Mouse (Mus musculus): ENCODE data around the gene Sfr1. TPM values are rescaled to one million over a fixed set of nuclear protein-coding genes. Genes with fewer than 3 reads are reported as not detected.

The Sfr1 gene
- polyA plus RNA-seq (2012; rRNA removed): 86.0 and 86.3 TPM in 2 replicates

DNA sequence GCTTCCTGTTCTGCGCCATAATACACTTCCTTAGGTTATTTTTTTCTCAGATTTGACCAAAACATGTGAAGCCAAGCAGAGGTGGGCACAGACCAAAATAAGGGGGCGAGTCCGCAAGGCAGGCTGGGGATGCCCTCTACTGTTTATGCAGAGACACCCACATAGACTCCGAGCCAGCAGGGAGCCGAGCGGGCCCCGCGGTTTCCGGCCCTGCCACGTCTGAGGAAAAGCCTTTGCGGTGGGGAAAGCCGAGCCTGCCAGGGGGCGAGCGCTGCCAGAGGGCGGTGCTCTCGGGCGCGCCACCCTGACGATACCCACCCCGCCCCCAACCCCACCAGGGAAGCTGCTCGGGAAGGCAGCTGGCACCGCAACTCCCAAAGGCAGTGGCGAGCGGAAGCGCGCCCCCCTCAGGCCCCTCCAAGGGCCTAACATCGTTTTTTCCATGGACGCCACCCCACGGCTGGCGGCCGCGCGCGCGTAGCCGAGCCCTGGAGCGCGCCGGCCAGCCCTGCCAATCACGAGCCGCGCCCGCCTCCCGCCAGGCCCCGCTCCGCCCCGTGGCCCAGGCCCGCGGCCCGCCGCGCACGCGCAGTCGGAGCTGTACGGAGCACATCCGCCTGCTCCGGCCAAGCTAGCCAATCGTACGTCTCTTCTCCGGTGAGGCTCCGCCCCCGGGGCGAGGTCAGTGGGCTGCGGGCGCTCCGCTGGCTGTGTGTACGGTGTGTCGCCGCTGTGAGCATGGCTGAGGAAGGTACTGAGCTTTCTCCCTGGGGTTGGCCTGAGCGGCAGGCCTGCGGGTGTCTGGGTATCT lies at the start of gene Sfr1:
Gene Sfr1 (plus strand): TSS at position 612 of the 811 bp plus-strand sequence.
- peak; percentile 99 for DNase-seq (ENCODE audit: low spot score)

DNA sequence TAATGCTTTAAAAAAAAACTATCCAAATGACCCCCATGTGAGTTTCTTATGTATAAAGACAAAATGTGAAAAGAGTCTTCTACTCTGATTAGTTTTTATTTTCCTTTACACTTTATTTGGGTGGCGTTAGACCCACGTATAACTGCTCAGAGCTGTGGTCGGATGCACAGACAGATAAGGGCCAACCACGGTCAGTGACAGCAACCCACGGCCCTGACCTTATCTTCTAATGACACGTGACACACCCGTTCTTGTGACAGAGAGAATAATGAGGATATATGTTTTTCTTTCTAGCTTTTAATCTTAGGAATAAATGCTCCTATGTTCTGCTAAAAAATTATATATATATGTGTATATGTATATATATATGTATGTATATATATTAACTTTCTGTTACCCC lies 41.9 kb upstream of the Sfr1 start:
- DNase-seq (ENCODE audit: low spot score): no peak

DNA sequence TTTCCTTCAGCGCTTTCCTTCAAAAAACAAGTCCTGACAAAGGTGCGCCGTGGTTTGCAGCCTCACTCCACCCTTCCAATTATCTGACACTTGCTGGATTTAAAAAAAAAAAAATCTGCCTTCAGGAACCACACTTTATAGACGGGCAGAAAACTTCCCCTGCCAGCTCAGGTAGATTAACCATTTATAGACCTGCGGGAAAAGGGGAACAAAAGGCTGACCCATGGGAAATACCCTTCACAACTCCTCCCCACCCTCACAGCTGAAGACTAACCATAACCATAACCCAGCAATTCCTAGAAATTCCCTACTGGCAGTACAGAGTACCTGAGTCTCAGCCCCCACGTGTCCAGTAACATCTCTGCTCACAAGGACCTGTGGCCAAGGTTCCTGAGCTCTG lies 39.5 kb upstream of the Sfr1 start, which contains the start of gene Col17a1:
Gene Col17a1 (minus strand): TSS at position 101 of the 400 bp plus-strand sequence.
- DNase-seq (ENCODE audit: low spot score): no peak

DNA sequence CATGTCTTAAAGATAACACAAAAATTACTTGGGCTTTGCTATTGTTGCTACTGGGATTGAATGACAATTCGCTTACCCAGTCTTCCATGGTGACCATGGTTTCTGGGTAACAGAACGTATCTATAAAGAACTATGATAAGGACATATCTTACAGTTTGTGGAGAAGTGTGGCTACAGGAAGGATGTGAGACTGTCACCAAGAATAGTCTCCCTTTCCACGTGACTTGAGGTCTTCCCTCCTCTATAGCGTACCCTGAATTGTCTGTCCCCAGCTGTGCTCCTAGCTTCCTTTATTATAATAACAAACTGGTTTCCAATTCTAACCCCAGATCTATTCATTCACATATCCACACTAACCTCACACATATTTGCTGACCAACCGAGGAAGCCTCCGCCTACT lies 35.8 kb upstream of the Sfr1 start:
- no peak for DNase-seq (ENCODE audit: low spot score)

DNA sequence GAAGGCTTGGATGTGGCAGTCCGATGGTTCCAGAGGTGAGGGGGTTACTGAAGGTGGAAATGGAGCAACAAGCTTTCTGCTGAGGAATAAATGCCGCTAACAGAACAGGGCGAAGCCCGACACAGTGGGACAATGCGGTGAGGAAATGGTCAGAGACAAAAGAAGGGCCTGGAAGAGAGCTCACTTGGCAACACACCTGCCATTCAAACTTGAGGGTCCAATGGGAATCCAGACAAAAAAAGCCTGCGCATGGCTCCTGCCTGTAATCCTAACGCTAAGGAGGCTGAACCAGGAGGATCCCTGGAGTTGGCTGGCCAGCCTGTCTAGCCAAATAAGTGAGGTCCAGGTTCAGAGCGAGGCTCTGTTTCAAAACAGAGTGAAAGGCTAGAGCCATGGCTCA lies 35.1 kb upstream of the Sfr1 start:
- no peak for DNase-seq (ENCODE audit: low spot score)

DNA sequence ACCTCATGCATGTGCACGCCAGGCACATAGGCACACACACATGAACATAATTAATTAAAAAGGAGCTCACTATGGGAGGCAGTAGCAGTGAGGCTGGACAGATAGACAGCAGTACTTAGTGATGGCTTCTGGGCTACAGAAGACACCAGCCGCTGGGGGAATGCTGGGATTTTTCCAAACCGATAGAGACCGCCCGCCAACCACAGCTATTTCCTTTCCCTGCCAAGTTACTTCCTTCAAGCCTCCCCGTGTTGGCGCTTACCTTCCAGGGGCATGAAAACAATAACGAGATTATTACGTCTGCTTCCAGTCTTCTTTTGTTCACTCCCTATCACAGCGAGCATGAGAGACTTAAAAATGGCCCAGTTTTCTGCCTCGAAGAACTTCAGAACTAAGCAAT lies 34.4 kb upstream of the Sfr1 start:
- DNase-seq (ENCODE audit: low spot score): no peak

DNA sequence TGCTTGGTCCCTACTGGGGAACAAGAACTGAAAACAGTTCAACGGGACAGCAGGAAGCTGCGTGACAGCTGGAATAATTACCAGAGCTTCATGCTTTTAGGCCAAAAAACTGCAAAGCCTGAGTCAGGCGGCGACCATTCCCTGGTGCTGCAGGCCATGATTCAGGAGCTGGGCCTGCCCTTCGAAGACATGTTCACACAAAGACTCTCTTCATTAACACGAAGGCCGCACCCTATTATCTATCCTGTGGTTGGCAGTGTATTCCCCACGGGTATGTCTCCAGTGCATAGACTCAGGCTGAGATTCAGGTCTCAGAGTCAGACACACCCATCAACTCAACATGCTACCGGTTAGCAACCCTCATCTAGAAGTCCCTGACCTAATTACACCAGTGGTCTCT lies 33.2 kb upstream of the Sfr1 start:
- DNase-seq (ENCODE audit: low spot score): no peak

DNA sequence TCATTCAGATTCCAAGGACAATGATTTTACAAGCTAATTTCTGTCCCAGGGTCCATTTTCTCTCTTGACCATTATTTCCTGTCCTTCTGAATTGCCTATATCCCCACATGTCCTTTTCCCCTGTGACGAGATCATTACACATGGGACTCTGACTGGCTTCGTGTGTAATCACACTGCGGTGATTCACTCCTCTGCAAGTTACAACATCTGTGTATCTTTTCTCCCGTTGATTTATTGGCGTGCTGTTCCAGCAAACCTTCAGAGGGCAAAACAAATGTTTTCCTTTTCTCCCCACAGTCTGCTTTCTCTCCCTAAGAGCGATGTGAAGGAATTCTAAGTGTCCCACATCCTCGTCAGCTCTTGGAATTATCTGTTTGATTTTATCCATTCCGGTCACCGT lies 31.7 kb upstream of the Sfr1 start:
- no peak for DNase-seq (ENCODE audit: low spot score)

DNA sequence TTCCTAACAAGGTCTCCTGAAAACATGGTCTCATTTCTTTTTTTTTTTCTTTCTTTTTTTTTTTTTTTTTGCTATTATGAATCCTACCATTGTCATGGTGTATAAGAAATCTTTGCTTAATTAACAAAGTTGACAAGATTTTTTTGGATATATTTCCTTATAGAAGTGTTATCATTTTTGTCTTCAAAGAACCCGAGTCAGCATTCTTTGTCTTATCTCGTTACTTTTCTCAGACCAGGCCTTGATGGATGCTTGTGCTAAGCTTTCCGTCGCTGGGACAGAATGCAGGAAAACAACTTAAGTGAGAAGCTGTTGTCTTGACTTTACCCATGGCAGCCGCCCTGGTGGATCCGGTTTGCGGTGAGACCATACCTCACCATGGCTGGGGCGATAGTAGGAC lies 31.0 kb upstream of the Sfr1 start:
- no peak for DNase-seq (ENCODE audit: low spot score)

DNA sequence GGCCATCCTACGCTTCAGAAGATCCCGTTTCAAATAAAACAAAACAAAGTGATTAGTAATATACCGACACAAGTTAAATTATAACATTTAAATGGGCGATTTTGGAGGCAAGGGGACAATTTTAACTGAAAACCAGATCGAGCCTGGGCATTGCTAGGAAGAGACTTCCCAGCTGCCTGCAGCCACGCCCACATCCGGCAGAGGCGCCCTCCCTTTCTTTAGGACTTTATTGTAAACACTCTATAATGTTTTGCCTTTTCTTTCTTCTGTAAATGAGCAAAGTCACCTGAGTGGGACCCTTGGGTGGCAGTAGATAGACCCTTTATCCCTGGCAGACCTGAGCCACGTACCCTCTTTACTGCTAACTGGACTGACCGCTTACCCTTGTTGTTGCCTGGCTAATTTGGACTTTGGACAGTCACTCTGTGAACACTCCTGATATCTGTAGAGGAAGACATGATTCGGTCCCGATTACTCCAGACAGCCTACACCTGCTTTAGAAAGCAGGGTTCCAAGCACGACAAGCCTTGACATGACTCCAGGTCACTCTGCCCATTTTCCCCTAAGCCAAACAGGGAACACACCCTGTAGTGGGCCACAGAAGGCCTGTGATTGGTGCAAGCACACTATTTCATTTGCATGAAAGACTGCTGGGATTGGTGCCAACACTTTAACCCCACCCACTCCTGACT lies 26.3 kb upstream of the Sfr1 start:
- DNase-seq (ENCODE audit: low spot score): no peak

DNA sequence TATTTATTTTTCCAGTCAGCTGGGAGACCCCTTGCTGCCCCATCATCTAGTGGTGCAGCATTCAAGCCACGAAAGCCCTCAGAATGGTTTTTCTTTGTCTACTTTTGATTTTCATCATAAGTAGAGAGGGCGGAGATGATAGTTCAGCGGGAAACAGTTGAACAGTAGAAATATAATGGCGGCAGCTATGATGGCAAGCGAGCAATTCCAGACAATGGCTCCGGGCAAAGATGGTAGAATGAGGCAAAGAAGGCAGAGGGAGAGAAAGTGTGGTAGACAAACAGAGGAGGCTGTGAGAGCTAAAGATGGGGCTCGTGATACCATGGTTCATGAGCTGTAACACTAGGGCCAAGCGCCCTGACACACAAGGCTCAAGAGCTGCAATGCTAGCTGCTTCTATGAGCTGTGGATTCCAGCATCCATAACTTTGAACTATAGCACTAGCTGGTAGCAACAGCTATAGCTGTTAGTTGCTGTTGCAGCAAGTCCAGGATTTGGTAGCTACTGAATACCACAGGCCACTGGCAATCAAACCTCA lies 25.6 kb upstream of the Sfr1 start:
- DNase-seq (ENCODE audit: low spot score): no peak

DNA sequence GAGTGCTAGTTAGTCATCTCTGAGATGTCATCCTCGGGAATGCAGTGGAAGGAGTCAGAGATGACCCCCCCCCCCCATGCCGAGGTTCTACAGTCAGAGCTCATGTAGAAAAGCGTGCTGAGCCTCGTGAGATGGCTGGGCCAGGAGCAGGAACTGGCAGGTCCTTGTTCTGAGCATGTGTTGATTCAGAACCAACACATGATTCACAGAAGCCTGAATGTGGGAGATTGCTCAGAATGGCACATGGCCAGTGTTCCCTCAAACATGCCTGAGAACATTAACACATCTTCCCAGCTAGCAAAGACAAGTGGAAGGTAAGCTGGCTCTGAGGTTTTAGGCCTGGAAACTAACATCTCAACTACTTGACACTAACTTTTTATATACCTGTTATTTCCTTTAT lies 21.1 kb upstream of the Sfr1 start:
- DNase-seq (ENCODE audit: low spot score): no peak

DNA sequence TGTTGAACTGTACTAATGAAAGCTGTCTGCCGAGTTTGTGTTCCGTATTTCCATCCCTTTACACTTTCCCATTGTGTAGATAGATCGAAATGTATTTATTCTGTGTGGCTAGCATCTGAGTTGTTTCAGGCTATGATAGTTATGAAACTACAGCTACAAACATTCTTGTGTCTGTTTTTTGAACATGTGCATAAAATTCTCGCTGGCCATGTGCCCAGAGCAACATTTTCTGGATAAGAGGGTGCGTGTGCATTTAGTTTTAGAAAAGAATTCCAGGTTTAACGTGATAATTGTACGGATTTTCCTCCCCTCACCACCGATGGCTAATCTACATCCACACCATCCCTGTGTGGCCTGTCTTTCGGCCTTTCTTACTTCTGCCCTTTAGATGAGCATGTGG lies 18.0 kb upstream of the Sfr1 start:
- no peak for DNase-seq (ENCODE audit: low spot score)

DNA sequence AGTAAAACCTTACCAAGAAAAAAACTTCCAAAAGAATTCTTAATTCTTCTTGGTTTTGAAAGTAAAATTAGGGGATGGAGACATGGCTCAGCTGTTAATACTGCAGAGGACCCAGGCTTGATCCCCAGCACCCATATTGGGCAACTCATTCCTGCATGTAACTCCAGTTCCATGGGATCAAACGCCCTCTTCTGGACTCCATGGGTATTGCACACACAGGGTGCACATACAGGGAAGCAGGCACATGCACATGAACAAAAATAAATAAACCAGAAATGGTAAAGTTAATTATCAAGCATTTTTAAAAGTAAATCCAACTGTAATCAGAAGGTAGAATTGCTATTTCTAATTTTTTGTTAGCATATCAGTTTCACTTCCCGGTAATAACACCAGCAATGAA lies 15.3 kb upstream of the Sfr1 start:
- no peak for DNase-seq (ENCODE audit: low spot score)

DNA sequence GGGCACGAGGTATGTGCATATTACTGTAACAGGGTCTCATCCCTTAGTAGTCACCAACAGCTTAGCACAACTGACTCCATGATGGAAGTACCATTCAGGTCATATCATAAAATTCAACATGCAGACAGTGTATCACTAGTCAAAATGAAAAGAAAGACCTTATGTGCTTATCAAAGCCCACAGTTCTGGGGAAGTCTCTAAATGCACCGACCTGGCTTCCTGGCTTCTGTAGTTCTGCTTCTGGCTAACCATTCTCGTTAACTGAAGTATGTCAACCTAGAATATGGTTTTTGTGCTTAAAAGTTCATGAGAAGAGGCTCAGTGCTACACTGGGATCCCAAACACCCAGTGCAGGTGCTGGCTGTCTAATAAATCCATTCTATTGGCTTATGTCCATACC lies 12.3 kb upstream of the Sfr1 start:
- no peak for DNase-seq (ENCODE audit: low spot score)

DNA sequence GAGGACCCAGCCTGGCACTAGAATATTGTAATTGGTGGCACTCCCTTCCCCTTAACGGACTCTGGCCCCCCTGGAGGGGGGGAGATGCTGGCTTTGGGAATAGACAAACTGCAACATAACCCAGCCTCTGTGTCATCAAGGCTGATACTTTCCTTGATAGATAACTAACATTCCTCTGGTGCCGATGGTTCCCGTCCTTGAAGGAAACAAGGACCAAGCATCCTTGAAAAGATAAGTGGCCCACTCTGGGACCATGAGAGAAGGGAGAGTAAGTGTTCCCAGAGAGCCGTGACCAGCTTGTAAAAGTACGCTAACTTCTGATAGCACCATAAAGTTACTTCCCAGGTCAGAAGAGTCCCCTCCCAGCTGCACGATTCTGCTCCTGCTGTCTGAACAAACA lies 9.0 kb upstream of the Sfr1 start:
- no peak for DNase-seq (ENCODE audit: low spot score)

DNA sequence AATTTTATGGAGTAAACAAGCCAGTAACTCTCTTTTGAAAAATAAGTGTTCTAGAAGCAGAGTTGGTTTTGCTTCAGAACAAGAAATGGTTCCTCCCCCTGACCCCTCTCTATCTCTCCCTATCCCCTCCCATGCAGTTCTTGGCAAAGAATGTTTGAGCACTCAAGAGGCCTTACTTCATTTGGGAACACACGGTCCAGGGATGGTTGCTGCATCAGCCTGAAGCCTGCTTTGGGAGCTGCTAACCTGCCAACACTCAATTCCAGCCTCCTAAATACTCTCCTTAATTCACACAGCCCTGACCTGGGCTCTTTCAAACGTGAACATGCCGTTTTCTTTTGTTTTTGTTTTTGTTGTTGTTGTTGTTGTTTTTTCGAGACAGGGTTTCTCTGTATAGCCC lies 6.6 kb upstream of the Sfr1 start:
- no peak for DNase-seq (ENCODE audit: low spot score)

DNA sequence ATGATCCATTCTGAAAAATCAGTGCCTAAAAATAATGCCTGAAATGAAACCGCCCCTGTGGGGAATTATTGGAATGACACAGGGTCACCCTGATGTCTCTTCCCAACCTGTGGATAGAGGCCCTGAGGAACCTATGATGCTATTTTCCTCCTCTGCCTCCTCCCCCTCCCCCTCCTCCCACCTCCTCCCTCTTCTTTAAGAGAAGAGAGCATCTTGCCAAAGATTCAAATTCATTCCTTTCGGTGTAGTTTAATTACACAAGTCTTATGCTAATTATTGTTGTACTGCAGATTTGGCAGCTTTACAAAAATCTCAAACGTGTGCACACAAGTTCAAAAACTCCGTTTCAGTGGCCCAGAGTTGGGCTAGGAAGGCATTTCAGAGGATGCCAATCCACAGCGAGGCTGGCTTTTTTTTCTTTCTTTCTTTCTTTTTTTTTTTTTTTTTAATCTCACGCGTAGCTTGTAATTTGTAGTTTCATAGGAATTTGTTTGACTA lies 5.8 kb upstream of the Sfr1 start:
- DNase-seq (ENCODE audit: low spot score): no peak

DNA sequence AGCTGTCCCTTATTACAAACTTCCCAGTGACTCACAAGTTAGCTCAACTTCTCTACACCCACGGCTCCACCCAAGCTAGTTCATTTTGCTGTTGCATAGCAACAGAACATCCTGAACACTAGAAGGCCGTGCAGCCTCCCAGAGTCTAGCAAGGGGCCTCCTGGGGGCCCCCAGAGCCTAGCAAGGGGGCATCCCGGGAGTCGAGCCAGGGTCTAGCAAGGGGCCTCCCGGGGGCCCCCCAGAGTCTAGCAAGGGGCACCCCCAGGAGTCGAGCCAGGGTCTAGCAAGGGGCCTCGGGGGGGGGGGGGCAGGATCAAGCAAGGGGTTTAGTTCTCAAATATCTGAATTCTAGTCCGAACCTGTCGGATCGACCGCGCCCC lies 801 bp upstream of the Sfr1 start:
- no peak for DNase-seq (ENCODE audit: low spot score)

DNA sequence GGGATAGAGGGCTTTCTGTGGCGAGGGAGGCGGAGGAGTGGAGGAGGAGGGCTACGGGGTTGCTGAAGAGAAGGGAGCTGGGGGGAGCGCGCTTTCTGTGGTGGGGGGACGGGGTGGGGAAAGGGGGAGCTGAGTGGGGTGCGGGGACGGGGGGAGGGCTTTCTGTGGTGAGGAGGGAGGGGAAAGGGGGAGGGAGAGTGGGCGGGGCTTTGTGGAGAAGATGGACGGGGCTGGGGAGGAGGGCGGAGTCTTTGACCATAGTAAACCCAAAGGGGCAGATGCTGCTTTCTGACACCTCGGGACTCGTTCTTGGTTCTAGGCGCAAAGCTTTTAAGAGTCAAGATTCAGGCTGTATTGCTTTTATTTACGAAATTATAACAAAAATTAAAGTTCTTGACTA lies 449 bp downstream of the Sfr1 start:
- no peak for DNase-seq (ENCODE audit: low spot score)

DNA sequence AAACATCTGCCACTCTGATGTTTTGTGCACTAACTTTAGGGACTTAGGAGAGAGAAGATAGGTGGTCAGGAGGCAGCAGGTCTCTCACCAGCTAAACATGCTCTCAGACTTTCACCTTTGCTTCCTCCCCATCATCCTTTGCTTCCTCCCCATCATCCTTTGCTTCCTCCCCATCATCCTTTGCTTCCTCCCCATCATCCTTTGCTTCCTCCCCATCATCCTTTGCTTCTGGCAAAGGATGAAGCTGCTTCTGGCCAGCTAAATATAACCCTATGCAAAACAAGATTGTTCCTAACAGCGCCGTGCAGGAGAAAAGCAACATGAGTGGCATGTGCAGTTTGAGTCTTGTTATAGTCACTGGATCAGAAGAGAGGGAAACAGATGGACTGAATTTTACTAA lies 15.6 kb downstream of the Sfr1 start:
- DNase-seq (ENCODE audit: low spot score): no peak

DNA sequence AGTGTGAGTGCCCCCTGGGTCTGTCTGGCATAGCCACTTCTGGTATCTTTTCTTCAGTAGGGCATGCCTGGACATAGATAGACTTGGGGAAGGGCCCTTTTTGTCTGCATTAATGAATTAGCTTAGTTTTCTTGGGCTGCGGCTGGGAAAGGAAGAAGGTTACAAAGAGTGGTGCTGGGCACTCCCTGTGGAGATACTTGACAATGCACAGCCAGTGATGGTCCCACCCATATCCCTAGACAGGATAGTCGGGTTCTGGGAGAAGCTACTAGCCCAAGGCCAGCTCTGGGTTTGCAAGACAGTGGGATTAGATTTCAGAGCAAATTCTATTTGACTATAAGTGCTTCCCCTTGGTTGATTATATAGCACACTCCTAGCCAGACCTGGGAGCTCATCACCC lies 17.5 kb downstream of the Sfr1 start:
- DNase-seq (ENCODE audit: low spot score): no peak

DNA sequence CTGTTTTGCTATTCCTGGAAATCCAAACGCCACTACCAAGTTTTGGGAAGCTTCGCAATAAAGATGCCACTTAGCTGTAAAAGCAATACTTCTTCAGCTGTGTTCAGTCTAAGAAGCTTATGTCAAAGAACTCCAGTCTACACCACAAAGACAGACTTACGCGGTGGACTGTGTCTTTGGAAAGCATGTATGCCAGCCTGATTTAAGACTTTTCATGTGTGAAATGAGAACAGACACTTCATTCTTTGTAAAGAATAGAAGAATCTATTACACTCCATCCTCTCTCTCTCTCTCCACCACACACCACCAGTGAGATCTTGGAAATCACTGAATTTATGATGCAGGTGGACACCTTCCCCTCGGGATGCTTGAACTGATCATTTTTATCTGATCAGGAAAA lies 18.9 kb downstream of the Sfr1 start:
- DNase-seq (ENCODE audit: low spot score): no peak
